Mouse (Mus musculus): ENCODE measurements around the gene Kifc3. TPM values are rescaled to one million over a fixed set of nuclear protein-coding genes. Genes with fewer than 3 reads are reported as not detected.

The Kifc3 gene
- total RNA-seq, 2 experiments from 2014 or later = 80.0 to 89.0 TPM

- no peak for DNase-seq
These were observed 46.5 kb downstream of the Kifc3 start for GRCm38 (mm10) chr8:95156108-95156507.

GRCm38 (mm10) chr8:95155361-95155760, 47.3 kb downstream of the Kifc3 start:
- peak; percentile 69 for DNase-seq

- no peak for DNase-seq
These were observed 48.0 kb downstream of the Kifc3 start for GRCm38 (mm10) chr8:95154654-95155053.

GRCm38 (mm10) chr8:95154056-95154455, 48.6 kb downstream of the Kifc3 start:
- DNase-seq = no peak

GRCm38 (mm10) chr8:95150608-95151007, 52.0 kb downstream of the Kifc3 start:
- peak; percentile 39 for DNase-seq

- no peak for DNase-seq
These were observed 53.2 kb downstream of the Kifc3 start for GRCm38 (mm10) chr8:95149426-95149825.

- DNase-seq = no peak
These were observed 55.8 kb downstream of the Kifc3 start for GRCm38 (mm10) chr8:95146846-95147245.

- DNase-seq = peak; percentile 62
These were observed 56.4 kb downstream of the Kifc3 start for GRCm38 (mm10) chr8:95146044-95146745.

GRCm38 (mm10) chr8:95144631-95145015, 58.0 kb downstream of the Kifc3 start:
- DNase-seq = no peak

GRCm38 (mm10) chr8:95143805-95144630, 58.6 kb downstream of the Kifc3 start:
- peak; percentile 39 for DNase-seq

GRCm38 (mm10) chr8:95142985-95143804, 59.4 kb downstream of the Kifc3 start:
- DNase-seq = peak; percentile 39

- DNase-seq = peak; percentile 86
These were observed 60.4 kb downstream of the Kifc3 start for GRCm38 (mm10) chr8:95142075-95142831.

GRCm38 (mm10) chr8:95141469-95142074, 61.0 kb downstream of the Kifc3 start:
- peak; percentile 45 for DNase-seq

- DNase-seq = no peak
These were observed 61.6 kb downstream of the Kifc3 start for GRCm38 (mm10) chr8:95141026-95141425.

- DNase-seq = no peak
These were observed 62.1 kb downstream of the Kifc3 start for GRCm38 (mm10) chr8:95140555-95140954.

GRCm38 (mm10) chr8:95139051-95139365, 63.6 kb downstream of the Kifc3 start:
- DNase-seq = no peak

GRCm38 (mm10) chr8:95138341-95139050, 64.1 kb downstream of the Kifc3 start:
- DNase-seq = no peak

GRCm38 (mm10) chr8:95137641-95138098, 64.9 kb downstream of the Kifc3 start:
- peak; percentile 56 for DNase-seq

- peak; percentile 33 for DNase-seq
These were observed 65.4 kb downstream of the Kifc3 start for GRCm38 (mm10) chr8:95137201-95137600.

- no peak for DNase-seq
These were observed 66.4 kb downstream of the Kifc3 start for GRCm38 (mm10) chr8:95136218-95136617.

GRCm38 (mm10) chr8:95135242-95135641, 67.4 kb downstream of the Kifc3 start:
- DNase-seq = no peak

All from adrenal gland, postnatal 10 days (tissue).